Mouse (Mus musculus): ENCODE data around the gene Eef1a2.
"Not testable (repeated sequence)": the region's sequence is repeated elsewhere in the genome, so short reads cannot be mapped to it uniquely, and the experiment has no call there.

Gene Eef1a2

GRCm38 (mm10) chr2:181156248-181157121, at the start of gene Eef1a2:
Gene Eef1a2 (minus strand): TSS chr2:181157014.
- peak; percentile 94 for DNase-seq

DNA sequence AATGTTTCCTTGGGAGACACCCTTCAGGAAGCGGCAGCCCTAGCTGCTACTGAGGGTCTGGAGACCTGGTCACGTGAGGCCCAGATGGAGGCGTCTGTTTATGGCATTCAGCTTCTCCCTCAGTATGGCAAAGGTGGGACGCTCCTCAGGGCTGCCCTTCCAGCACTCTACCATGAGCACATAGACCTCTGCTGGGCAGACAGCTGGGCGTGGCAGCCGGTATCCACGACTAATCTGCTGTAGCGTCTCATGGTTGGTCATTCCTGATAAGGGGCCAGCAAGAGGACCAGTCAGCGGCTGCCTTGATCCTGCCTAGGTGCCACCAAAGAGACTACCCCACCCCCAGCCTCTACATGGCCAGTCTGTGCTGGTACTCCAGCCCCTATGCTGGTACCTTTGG, 49.3 kb upstream of the Eef1a2 start:
- DNase-seq, result no peak

GRCm38 (mm10) chr2:181205678-181206077, 48.9 kb upstream of the Eef1a2 start:
- DNase-seq, result no peak

GRCm38 (mm10) chr2:181202886-181203285, 46.1 kb upstream of the Eef1a2 start:
- DNase-seq, result no peak

DNA sequence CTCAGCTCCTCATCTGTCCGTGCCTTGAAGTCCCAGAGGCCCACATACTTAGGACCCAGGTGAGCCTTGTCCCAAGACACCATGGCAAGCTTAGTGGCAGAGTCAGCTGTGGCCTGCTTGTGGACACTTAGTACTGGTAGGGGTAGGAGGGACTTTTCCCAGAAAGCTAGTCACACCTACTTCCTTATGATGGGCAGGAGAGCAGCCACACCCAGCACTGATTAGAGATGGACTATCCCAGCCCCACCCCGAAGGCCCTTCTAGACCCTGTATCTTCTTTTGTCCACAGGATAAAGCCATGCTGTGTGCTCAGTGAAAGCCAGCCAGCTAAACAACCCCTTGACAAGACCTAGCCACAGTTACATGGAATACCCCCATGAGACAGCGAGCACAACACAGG, 45.6 kb upstream of the Eef1a2 start, which contains the start of gene Ptk6:
Ptk6 (minus strand) TSS at position 368 of the 400 bp plus-strand sequence.
- no peak for DNase-seq

DNA sequence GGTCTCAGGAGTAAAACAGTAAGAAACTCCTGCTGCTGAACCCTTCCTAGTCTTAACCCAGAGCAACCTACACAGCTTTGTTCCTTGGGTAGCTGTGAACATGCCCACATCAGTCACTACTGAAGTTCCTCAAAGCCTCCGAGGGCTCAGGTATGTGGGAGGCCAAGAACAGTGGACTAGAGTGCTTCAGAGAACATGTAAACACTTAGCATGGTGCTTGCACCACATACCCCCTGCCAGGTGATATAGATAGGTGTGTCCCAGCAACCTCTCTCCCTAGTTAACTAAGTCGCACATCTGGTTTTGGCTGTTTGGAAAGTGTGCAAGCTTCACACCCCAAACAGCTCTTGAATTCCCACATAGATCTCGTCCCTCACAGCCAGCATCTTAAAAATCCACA, 44.8 kb upstream of the Eef1a2 start:
- DNase-seq, result no peak

DNA sequence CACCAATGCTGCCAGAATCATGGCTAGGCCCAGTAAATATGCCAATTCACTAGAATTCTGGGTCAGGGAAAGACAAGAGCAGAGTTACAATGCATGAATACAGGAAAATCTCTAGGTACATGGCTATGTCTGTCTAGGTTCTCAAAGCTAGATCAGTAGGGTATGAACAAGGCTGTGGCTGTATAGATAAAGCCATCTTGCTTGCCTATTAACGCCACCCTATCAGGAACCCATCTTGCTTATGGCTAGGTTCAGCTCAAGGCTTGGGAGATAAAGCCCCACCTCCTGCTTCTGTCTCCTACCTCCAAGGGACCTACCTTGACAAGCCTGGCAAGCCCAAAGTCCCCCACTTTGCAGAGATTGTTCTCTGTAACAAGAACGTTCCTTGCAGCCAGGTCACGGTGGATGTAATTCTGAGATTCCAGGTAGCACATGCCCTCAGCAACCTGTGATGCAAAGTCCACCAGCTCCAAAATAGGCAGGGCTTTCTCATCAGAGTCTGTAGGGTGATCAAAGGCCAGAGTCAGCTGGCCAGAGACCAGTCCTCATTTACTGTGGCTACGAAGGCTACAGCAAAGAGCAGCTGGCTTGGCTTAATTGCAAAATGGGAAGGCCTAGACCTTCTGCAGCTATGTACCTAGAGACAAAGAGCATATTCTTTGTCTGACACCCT, 40.0 kb upstream of the Eef1a2 start:
- no peak for DNase-seq

GRCm38 (mm10) chr2:181193044-181193443, 36.2 kb upstream of the Eef1a2 start:
- DNase-seq, result no peak

DNA sequence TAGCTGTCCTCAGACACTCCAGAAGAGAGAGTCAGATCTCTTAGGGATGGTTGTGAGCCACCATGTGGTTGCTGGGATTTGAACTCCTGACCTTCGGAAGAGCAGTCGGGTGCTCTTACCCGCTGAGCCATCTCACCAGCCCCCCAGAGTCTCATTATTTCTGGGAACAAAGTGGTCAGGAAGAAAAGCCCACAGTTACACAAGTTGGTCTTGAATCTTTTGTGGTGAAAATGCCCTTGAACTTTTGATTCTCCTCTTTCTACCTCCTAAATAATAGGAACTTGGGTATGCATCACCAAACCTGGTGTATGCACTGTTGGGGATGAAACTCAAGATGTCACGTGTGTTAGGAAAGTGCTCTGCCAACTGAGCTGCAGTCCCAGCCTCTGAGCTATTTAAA, 35.1 kb upstream of the Eef1a2 start:
- DNase-seq, result no peak

DNA sequence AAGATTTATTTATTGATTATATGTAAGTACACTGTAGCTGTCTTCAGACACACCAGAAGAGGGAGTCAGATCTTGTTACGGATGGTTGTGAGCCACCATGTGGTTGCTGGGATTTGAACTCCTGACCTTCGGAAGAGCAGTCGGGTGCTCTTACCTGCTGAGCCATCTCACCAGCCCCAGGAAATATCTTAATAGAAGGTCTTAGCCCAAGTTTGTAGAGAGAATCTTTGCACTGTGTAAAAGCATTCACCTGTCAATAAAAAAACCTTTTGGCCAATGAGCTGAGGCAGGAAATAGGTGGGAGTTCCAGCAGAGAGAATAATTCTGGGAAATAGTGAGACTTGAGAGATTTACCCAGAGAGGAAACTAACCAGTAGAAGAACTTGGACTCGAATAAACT, 34.6 kb upstream of the Eef1a2 start:
- DNase-seq, result not testable (repeated sequence)

- DNase-seq, result no peak
Observed at GRCm38 (mm10) chr2:181189321-181189720, 32.5 kb upstream of the Eef1a2 start.

GRCm38 (mm10) chr2:181188681-181189080, 31.9 kb upstream of the Eef1a2 start:
- no peak for DNase-seq

DNA sequence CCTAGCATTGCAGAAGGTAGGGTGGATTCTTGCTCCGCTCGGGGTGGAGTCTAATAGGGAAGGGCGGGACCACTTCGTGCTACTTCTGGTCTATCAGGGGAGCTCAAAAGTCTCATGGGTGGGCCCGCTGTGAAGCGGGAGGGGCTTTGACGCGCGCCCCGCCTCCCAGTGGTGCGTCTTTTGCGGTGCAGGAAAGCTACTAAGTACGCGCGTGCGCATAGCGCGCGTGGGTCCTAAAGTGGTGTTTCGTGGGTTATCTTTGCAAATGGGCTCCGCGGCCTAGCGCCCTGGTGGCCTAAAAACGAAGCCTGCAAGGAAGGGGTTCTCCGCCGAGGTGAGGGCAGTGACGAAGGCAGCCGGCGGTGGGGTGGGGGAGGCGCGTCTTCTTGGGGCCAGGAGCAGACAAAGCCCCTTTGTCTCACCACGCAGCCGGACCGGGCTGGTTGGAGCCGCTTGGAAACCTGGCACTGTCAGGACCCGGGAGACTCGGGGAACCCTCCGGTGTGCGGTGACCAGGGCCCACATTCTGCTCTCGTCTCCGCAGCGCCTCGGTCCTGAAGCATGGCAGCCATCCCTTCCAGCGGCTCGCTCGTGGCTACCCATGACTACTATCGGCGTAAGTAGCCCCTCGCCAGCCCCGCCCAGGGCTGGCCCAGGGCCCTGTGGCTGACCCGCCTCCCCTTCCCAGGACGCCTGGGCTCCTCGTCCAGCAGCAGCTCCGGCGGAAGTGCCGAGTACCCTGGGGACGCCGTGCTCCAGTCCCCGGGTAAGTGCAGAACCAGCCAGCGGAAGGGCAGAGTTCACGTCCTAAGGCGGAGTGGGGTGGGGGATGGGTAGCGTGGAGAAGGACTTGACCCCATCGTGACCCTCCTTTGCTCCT, 30.5 kb upstream of the Eef1a2 start, which contains the start of gene Ppdpf:
Ppdpf (plus strand) TSS at position 127 of the 880 bp plus-strand sequence.
- peak; percentile 95 for DNase-seq

GRCm38 (mm10) chr2:181186635-181187034, 29.8 kb upstream of the Eef1a2 start:
- peak; percentile 91 for DNase-seq

DNA sequence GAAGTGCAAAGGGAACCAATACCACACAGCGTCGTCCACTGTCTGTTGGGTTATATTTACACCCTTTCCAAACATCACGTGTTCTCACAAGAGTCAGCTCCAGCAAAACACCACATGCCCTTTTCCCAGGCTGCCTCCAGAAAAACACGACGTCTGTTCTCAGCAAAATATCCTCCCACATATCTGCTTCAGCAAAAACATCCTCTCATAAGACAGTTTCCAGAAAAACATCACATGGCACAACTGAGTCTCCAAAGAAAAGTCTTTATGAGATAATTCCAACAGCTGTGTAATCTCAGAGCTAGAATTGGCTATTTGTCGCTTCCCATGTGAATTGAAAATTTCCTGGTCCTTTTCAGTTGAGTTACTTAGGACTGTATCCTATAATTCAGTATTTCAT, 24.1 kb upstream of the Eef1a2 start:
- DNase-seq, result peak; percentile 42

DNA sequence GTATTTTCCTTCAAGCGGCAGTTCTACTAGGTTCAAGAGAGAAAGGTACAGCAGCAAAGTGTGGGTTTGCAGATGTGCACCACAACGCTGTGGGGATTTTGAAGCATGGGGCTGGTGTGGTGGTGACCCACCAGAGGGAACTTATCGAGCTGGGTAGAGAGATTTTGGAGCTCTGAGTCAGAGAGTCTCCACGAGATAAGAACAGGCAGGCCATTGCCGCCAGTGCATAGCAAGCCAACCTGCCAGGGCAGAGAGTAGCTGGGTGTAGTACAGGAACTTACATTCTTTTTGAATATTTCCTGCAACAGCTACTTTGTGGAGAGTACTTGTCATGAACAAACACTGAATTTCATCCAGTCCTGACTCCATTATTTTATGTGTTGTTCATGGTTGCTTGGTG, 21.7 kb upstream of the Eef1a2 start:
- DNase-seq, result no peak

DNA sequence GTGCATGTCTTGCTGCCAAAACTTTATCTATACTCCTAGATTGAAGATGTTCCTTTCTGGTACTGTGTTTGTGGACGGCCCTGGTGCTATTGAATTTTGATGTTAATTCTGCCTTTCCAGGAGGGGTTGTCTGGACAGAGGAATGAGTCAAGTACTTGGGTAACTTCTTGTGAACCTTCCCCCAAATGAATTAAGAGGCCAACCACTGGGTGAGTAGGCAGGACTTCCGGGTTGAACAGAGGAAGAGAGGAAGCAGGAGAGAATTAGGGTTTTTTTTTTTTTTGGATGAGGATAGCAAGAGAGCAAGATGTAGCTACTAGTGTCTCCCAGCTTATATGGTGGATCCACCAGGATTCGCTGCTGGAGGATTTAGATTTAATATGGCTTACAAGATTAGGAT, 21.2 kb upstream of the Eef1a2 start:
- DNase-seq, result no peak

DNA sequence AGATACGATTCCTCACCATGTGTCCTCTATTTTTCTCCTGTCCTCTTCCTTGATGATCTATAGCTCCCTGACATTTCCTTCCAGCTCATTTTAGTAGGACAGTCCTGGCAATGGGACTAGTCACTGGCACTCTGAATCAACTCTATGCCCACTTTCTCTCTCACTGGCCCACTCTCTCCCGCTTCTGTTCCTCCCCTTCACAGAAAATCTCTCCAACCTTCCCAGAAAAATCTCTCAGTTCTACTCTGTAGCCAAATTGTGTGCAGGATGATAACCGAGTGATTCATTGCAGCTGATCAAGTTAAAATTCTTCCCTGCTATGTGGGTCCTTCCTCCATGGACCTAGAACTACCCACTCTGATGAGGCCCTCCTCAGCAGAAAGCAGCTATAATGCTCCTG, 17.8 kb upstream of the Eef1a2 start:
- DNase-seq, result peak; percentile 34

GRCm38 (mm10) chr2:181166469-181166868, 9.7 kb upstream of the Eef1a2 start:
- DNase-seq, result no peak

GRCm38 (mm10) chr2:181160821-181161220, 4.0 kb upstream of the Eef1a2 start:
- no peak for DNase-seq

GRCm38 (mm10) chr2:181159771-181160170, 3.0 kb upstream of the Eef1a2 start:
- DNase-seq, result peak; percentile 82

- peak; percentile 84 for DNase-seq
Observed at GRCm38 (mm10) chr2:181159091-181159514, 2.3 kb upstream of the Eef1a2 start.

DNA sequence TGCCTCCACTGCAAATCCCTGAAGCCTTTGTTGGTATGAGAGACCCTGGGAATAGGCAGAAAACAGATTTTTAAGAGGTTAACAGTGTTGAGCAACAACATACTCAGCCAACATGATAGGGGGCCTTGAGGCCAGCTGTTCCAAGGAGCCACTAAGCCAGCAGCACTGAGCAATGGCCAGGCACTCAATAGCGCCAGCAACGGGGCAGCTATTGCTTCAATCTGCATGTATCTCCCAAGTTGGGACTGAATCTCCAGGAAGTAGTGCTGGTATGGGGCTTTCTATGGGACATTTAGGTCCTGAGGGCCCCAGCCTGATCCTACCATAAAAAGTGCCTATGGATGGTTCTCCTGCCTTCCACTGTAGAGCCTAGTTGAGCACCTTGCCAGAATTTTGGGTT, 1.7 kb upstream of the Eef1a2 start:
- no peak for DNase-seq

Measured in right cerebral cortex, adult 18-20 months (tissue).